Mouse (Mus musculus) kidney, embryonic 14.5 days (tissue): ENCODE data around the gene Gtf2h1. TPM values are rescaled to one million over a fixed set of nuclear protein-coding genes. Genes with fewer than 3 reads are reported as not detected.
A peak's percentile ranks its signal among the peaks of the same experiment; 100 is the strongest.

Source experiments
- ATAC-seq: fragments of 200-750 bp; cut with Nextera tagmentation; 2 replicates; pipeline ENCODE4 v1.8.0; 2017; ENCODE audit warnings: moderate number of reproducible peaks, mild to moderate bottlenecking, moderate TSS enrichment, moderate library complexity; ENCODE audit not compliant: low FRiP score, low TSS enrichment
- H3K27ac ChIP-seq: fragments of 300-500 bp; sonication (generic); 2 replicates; pipeline ENCODE4 v1.5.1; 2014; ENCODE audit warnings: low read depth, mild to moderate bottlenecking, low read length, moderate library complexity, mixed read lengths
- H3K27me3 ChIP-seq: fragments of 300-500 bp; sonication (generic); 2 replicates; pipeline ENCODE4 v1.6.1; 2014; ENCODE audit warnings: mild to moderate bottlenecking, low read length; ENCODE audit not compliant: control insufficient read depth, insufficient read depth
- H3K36me3 ChIP-seq: fragments of 300-500 bp; sonication (generic); 2 replicates; pipeline ENCODE4 v1.6.1; 2014; ENCODE audit warnings: low read length, mixed read lengths; ENCODE audit not compliant: control insufficient read depth, insufficient read depth
- H3K4me1 ChIP-seq: fragments of 300-500 bp; sonication (generic); 2 replicates; pipeline ENCODE4 v1.6.1; 2014; ENCODE audit warnings: low read length, mixed read lengths; ENCODE audit not compliant: control insufficient read depth, insufficient read depth
- H3K4me2 ChIP-seq: fragments of 300-500 bp; sonication (generic); replicated peaks from 2 replicates; pipeline ENCODE4 v1.6.1; 2014; ENCODE audit warnings: low read depth, mild to moderate bottlenecking, low read length
- H3K4me3 ChIP-seq: fragments of 300-500 bp; sonication (generic); 2 replicates; pipeline ENCODE4 v1.5.1; 2014; ENCODE audit warnings: mild to moderate bottlenecking, low read length
- H3K9ac ChIP-seq: fragments of 300-500 bp; sonication (generic); 2 replicates; pipeline ENCODE4 v1.6.1; 2014; ENCODE audit warnings: low read depth, mild to moderate bottlenecking, low read length, moderate library complexity
- H3K9me3 ChIP-seq: fragments of 300-500 bp; sonication (generic); 2 replicates; pipeline ENCODE4 v1.6.1; 2016; ENCODE audit warnings: low read length; ENCODE audit not compliant: control insufficient read depth
- WGBS: fragments of 180-500 bp; shearing (Covaris S2); extraction: QIAGEN DNeasy Blood & Tissue Kit; methylation state at CpG from one replicate; pipeline ENCODE4 v1.1.7; 2014; 5-methylcytosine and 5-hydroxymethylcytosine counted together
- polyA plus RNA-seq: library from polyadenylated mRNA; unstranded; fragments of >200 nt; fragmentation: Nextera tagmentation; extraction: Ambion mirVana; gene quantifications from 2 replicates; pipeline ENCODE4 v1.2.1, GENCODE M21; 2014

The Gtf2h1 gene
- polyA plus RNA-seq, 1 experiment from 2014 or later: 43.2 TPM

DNA sequence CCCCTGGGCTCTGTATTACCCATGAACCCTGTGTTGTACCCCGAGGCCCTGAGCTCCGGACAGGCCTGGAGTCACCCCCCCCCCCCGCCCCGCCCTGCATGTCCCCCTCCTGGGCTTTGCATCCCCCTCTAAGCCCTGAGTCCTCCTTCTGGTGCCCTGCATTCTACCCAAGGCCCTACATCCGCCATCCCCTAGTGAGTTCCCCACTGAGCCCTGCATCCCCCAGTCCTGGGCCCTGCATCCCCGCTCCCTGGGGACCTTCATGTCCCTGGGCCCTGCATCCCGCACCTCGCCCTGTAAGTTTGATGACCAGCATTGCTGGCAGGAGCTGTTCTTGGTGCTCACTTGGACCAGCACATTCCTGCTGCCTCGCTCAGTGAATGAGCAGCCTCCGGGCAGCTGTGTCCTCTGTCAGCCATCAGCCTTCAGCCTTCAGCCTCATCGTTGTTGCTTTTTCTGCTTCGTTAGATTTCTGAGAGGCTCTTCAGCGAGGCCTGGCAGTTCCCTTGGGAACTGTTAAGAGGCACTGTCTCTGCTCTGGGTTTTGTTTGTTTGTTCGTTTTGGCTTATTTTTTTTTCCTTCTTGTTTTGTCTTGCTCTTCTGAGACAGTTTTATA lies 39.2 kb downstream of the Gtf2h1 start:
- H3K9me3 ChIP-seq: no peaks in the 10 kb centered on the region
- H3K9ac ChIP-seq: 0 out of 2 replicates have a peak overlapping the region, but pooled peaks have one; percentile 28
- no peaks in the 10 kb centered on the region for H3K27me3 ChIP-seq
- H3K27ac ChIP-seq: no peak overlapping the region
- no peak for ATAC-seq
- H3K4me1 ChIP-seq: peaks cover 27% of the 10 kb centered on the region
- no peaks in the 10 kb centered on the region for H3K36me3 ChIP-seq
- H3K4me2 ChIP-seq: no peak overlapping the region
- WGBS: 36% methylated on average over 14 of the region's 14 CpGs
- H3K4me3 ChIP-seq: no peak overlapping the region

DNA sequence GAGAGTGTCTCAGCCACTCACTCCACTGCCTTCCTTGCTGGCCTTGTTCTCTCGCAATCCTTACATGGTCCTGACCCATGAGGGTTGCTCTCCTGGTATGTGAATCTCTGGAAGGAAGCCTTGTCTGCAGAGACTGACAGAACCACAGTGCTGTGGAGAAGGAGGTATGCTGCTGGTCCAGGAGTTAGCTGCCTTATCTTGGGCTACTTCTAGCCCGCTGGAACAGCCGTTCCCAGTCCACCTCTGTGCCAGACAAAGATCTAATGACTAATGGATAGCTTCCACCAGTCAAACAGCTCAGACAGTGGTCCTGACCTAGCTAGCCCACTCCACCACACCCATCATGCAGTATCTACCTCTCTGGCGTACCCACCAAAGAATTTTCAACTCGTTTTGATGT lies 40.5 kb downstream of the Gtf2h1 start:
- no peaks in the 10 kb centered on the region for H3K36me3 ChIP-seq
- peaks cover 27% of the 10 kb centered on the region for H3K4me1 ChIP-seq
- 87% methylated on average over 5 of the region's 5 CpGs for WGBS
- no peaks in the 10 kb centered on the region for H3K9me3 ChIP-seq
- H3K4me2 ChIP-seq: no peak overlapping the region
- no peak overlapping the region for H3K9ac ChIP-seq
- no peak overlapping the region for H3K27ac ChIP-seq
- H3K4me3 ChIP-seq: no peak overlapping the region
- no peaks in the 10 kb centered on the region for H3K27me3 ChIP-seq
- no peak for ATAC-seq

DNA sequence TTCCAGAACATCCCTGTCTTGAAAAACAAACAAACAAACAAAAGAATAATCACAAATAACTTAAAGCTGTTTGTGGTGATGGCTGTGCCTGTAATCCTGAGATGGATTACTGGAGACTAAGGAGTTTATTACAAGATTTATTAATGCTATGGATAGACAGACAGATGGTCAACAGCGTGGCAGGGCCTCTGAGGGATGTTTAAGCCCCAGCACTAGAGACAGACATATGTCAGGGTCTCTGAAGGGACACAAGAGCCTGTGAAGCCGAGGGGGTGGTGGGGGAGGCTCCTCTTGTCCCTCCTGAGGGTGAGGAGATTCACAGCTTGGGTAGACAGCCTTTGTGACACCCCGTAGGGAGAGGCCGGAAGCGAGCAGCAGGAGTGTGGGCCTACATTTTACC lies 41.2 kb downstream of the Gtf2h1 start:
- 45% methylated on average over 5 of the region's 5 CpGs for WGBS
- no peaks in the 10 kb centered on the region for H3K9me3 ChIP-seq
- no peak overlapping the region for H3K9ac ChIP-seq
- H3K27ac ChIP-seq: no peak overlapping the region
- H3K4me1 ChIP-seq: peaks cover 27% of the 10 kb centered on the region
- ATAC-seq: no peak
- H3K4me3 ChIP-seq: no peak overlapping the region
- H3K36me3 ChIP-seq: no peaks in the 10 kb centered on the region
- no peaks in the 10 kb centered on the region for H3K27me3 ChIP-seq
- H3K4me2 ChIP-seq: no peak overlapping the region

DNA sequence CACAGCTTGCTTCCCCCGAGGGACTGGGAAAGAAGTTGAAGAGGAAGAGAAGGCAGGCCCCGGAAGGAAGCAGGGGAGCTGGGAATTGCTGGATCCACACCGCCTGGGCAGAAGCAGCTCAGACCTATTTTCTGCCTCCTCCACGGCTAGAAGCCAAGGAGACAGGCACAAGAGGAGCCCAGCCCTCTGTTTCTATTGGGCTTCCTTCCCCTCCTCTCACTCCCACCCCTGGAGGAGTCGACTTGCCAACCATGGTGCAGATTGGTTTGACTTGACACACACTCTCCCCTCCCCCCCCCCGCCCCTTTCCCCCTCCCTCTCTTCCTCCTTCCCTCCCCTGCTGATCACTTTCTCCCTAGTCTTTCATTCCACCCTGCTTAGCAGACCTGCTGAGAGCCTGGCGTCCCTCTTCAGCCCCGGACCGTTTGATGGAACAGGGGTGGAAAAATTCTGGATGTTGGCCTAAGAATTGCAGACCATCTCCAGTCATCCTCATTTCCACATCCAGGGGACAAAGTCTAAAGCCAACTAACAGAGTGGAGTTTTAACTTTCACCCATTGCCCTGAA lies 42.3 kb downstream of the Gtf2h1 start:
- Histone ChIP-seq H3K27ac (peak overlapping the region; percentile 44), H3K27me3 (no peaks in the 10 kb centered on the region), H3K4me3 (no peak overlapping the region), H3K36me3 (no peaks in the 10 kb centered on the region), H3K9me3 (no peaks in the 10 kb centered on the region), H3K4me2 (peak overlapping the region; percentile 21), H3K4me1 (peaks cover 27% of the 10 kb centered on the region), H3K9ac (peak overlapping the region; percentile 38)
- peak; percentile 74 for ATAC-seq
- under 1% methylated on average over 8 of the region's 9 CpGs for WGBS

DNA sequence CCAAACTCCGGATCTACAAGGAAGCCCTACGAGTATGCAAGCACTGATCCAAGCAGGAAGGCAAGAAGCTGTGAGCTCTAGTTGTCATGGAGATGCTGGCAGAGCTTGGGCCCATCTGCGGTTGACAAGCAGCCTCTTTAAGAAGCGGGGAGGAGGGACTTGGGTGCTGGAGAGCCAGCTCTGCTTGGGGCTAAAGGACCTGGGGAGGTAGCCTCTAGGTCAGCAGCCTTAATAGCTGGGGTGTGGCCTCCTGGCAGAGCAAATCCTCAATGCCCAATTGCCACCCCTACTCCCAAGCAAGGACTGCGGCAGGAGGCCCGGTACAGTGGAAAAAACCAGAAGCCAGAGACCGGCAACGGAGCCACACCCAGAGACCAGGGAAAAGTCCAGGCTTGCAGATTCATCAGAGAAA lies 43.0 kb downstream of the Gtf2h1 start:
- 3% methylated on average over 8 of the region's 8 CpGs for WGBS
- no peak overlapping the region; the same call in 1 of the 2 replicates for H3K4me2 ChIP-seq
- ATAC-seq: peak; percentile 36

DNA sequence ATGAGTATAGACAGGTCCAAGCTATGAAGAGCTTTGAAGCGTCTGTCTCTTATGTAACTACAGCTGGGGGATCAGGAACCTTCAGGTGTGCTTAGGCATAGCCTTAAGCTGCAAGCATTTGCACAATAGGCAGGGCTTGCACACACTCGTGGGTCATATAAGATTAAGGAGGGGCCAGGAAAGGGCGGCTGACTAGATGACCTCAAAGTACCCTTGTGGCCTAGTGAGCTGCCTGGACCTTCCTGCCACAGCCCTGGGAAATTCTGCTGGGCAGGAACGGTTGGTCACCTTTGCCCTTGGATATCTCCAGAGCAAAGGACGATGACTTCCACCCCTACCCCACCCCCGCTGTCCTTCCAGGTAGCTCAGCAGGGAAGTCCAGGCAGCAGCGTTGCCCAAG lies 43.5 kb downstream of the Gtf2h1 start:
- WGBS: 44% methylated on average over 7 of the region's 7 CpGs
- Histone ChIP-seq H3K4me1 (peaks cover 27% of the 10 kb centered on the region), H3K27me3 (no peaks in the 10 kb centered on the region), H3K9ac (peak overlapping the region; percentile 35), H3K4me2 (no peak overlapping the region), H3K9me3 (no peaks in the 10 kb centered on the region), H3K36me3 (no peaks in the 10 kb centered on the region), H3K27ac (peak overlapping the region; percentile 43; the same call in 1 of the 2 replicates), H3K4me3 (no peak overlapping the region)
- ATAC-seq: peak; percentile 2; the same call in 1 of the 2 replicates

More for the DNA sequence above, 43.0 kb downstream of the Gtf2h1 start:
- no peak overlapping the region for H3K4me3 ChIP-seq
- no peaks in the 10 kb centered on the region for H3K36me3 ChIP-seq
- no peaks in the 10 kb centered on the region for H3K27me3 ChIP-seq
- H3K9ac ChIP-seq: peak overlapping the region; percentile 35; the same call in 1 of the 2 replicates
- H3K9me3 ChIP-seq: no peaks in the 10 kb centered on the region
- H3K27ac ChIP-seq: peak overlapping the region; percentile 44
- H3K4me1 ChIP-seq: peaks cover 27% of the 10 kb centered on the region

DNA sequence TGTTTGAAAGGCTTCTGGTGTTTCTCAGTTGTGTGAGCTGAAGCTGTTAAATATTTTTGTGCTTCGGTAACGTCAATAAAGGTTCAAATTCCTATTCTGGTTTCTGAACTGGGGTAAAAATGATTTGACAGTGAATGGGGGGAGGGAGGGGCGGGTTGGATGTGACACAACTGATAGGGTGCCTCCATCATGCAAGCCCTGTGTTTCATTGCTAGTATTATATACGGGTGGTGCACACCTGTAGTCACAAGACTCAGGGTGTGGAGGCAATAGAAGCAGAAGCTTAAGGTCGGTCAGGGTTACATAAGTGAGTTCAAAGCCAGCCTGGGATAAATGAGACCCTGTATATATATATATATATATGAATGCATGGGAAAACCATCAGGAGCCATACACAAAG lies 44.0 kb downstream of the Gtf2h1 start:
- Histone ChIP-seq H3K4me1 (peaks cover 29% of the 10 kb centered on the region), H3K9ac (no peak overlapping the region), H3K4me3 (no peak overlapping the region), H3K36me3 (no peaks in the 10 kb centered on the region), H3K27me3 (no peaks in the 10 kb centered on the region), H3K4me2 (no peak overlapping the region), H3K9me3 (no peaks in the 10 kb centered on the region), H3K27ac (no peak overlapping the region)
- 82% methylated on average over 5 of the region's 5 CpGs for WGBS
- no peak for ATAC-seq

DNA sequence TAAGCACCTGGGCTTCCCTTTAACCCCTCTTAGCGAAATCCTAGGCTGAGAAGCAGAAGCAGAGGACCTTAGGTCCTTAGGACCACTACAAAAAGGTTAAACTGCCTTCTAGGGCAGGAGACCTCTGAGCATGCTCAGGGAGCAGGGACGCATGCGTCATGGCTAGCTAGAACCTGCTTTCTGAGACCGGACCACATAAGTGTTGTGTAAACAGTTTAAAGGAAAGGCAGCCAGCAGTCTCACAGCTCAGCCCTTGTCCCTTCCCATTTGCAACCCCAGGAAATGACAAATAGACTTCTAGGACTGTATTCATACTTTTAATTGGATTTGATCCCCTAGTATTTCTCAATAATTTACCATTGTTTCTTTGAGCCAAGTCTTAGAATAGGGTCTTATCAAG lies 44.4 kb downstream of the Gtf2h1 start:
- no peak overlapping the region for H3K27ac ChIP-seq
- H3K4me3 ChIP-seq: no peak overlapping the region
- H3K36me3 ChIP-seq: no peaks in the 10 kb centered on the region
- no peaks in the 10 kb centered on the region for H3K9me3 ChIP-seq
- no peak for ATAC-seq
- no peak overlapping the region for H3K9ac ChIP-seq
- no peaks in the 10 kb centered on the region for H3K27me3 ChIP-seq
- H3K4me2 ChIP-seq: no peak overlapping the region
- WGBS: 73% methylated on average over 4 of the region's 4 CpGs
- peaks cover 30% of the 10 kb centered on the region for H3K4me1 ChIP-seq

DNA sequence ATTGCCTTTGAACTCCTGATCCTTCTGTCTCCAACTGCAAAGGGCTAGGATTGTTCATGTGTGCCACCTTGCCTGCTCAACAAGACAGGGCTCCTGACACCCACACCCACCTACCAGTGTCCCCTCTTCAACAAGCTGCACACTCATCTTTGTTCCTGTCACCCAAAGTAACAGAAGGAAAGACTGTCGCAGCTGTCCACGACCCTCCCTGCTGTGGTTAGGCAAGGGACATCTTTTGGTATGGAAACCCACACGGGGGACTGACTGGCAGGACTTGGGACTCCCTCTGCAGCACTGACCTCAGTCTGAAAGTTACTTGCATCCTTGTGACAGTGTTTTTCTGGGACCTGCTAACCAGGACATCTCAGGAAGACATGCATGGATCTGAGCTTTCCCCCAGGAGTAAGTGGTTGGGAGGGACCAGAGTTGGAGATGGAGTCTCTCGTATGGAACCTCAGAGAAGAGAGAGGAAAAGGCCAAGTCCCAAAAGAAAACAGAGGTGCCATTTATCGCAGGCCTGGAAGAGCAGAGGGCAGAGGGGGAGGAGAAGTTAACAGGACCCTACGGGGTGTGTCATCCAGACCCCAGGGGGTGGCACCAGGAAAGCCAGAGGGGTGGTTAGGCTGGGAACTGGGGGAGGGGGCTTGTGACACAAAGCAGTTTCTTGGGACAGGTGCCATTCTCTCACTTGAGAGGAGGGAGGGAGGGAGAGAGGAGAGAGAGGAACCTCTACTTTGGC lies 45.1 kb downstream of the Gtf2h1 start, which contains the start of gene Ldha:
Ldha (plus strand) TSS at position 689 of the 739 bp plus-strand sequence.
- no peaks in the 10 kb centered on the region for H3K9me3 ChIP-seq
- no peak for ATAC-seq
- WGBS: 21% methylated on average over 6 of the region's 6 CpGs
- no peak within 1 kb of the TSS for H3K9ac ChIP-seq
- H3K4me3 ChIP-seq: no peak within 1 kb of the TSS
- peaks cover 29% of the 10 kb centered on the region for H3K4me1 ChIP-seq
- H3K27ac ChIP-seq: no peak within 1 kb of the TSS
- no peaks in the 10 kb centered on the region for H3K27me3 ChIP-seq
- H3K4me2 ChIP-seq: no peak within 1 kb of the TSS
- H3K36me3 ChIP-seq: no peaks in the 10 kb centered on the region
